Mouse (Mus musculus) intestine, embryonic 16.5 days (tissue): ENCODE data around the gene Kptn. TPM values are rescaled to one million over a fixed set of nuclear protein-coding genes. Genes with fewer than 3 reads are reported as not detected.

Experiments
- ATAC-seq: fragments of 200-750 bp; cut with Nextera tagmentation; 2 replicates; pipeline ENCODE4 v1.8.0; 2017; ENCODE audit warnings: moderate TSS enrichment, moderate library complexity
- H3K27ac ChIP-seq: fragments of 300-500 bp; sonication (generic); 2 replicates; pipeline ENCODE4 v1.5.1; 2014; ENCODE audit warnings: mild to moderate bottlenecking, low read length
- H3K27me3 ChIP-seq: fragments of 300-500 bp; sonication (generic); replicated peaks from 2 replicates; pipeline ENCODE4 v1.6.1; 2014; ENCODE audit warnings: low read length, control low read depth, mixed read lengths; ENCODE audit not compliant: control insufficient read depth, insufficient read depth
- H3K36me3 ChIP-seq: fragments of 300-500 bp; sonication (generic); 2 replicates; pipeline ENCODE4 v1.6.1; 2014; ENCODE audit warnings: low read length, control low read depth; ENCODE audit not compliant: control insufficient read depth, insufficient read depth
- H3K4me1 ChIP-seq: fragments of 300-500 bp; sonication (generic); 2 replicates; pipeline ENCODE4 v1.6.1; 2014; ENCODE audit warnings: low read length, control low read depth, mixed read lengths; ENCODE audit not compliant: control insufficient read depth, insufficient read depth
- H3K4me2 ChIP-seq: fragments of 300-500 bp; sonication (generic); 2 replicates; pipeline ENCODE4 v1.6.1; 2014; ENCODE audit warnings: low read depth, low read length, control low read depth
- H3K4me3 ChIP-seq: fragments of 300-500 bp; sonication (generic); 2 replicates; pipeline ENCODE4 v1.5.1; 2014; ENCODE audit warnings: mild to moderate bottlenecking, low read length
- H3K9ac ChIP-seq: fragments of 300-500 bp; sonication (generic); 2 replicates; pipeline ENCODE4 v1.6.1; 2014; ENCODE audit warnings: low read depth, low read length
- H3K9me3 ChIP-seq: fragments of 300-500 bp; sonication (generic); 2 replicates; pipeline ENCODE4 v1.6.1; 2016; ENCODE audit warnings: low read length, control low read depth; ENCODE audit not compliant: control insufficient read depth
- WGBS: fragments of 180-500 bp; shearing (Covaris S2); extraction: QIAGEN DNeasy Blood & Tissue Kit; methylation state at CpG from one replicate; pipeline ENCODE4 v1.1.7; 2014; 5-methylcytosine and 5-hydroxymethylcytosine counted together
- polyA plus RNA-seq: library from polyadenylated mRNA; unstranded; fragments of >200 nt; fragmentation: Nextera tagmentation; extraction: Ambion mirVana; gene quantifications from 2 replicates; pipeline ENCODE4 v1.2.1, GENCODE M21; 2015

Gene Kptn
- polyA plus RNA-seq = 24.3 and 27.1 TPM in 2 replicates

GRCm38 (mm10) chr7:16119569-16120261, at the start of gene Kptn:
Kptn (plus strand) TSS chr7:16119895.
- Histone ChIP-seq H3K9ac (peak within 1 kb of the TSS; percentile 78), H3K4me2 (peak within 1 kb of the TSS; percentile 48), H3K9me3 (no peaks in the 10 kb centered on the region), H3K27ac (peak within 1 kb of the TSS; percentile 83), H3K27me3 (no peaks in the 10 kb centered on the region), H3K4me1 (peaks cover 4% of the 10 kb centered on the region; the same call in 1 of the 2 replicates), H3K4me3 (peak within 1 kb of the TSS; percentile 68), H3K36me3 (peaks cover 18% of the 10 kb centered on the region)
- WGBS = under 1% methylated on average over 33 of the region's 33 CpGs
- peak; percentile 91 for ATAC-seq

GRCm38 (mm10) chr7:16070846-16071245, 48.8 kb upstream of the Kptn start:
- no peaks in the 10 kb centered on the region for H3K4me1 ChIP-seq
- ATAC-seq = no peak

DNA sequence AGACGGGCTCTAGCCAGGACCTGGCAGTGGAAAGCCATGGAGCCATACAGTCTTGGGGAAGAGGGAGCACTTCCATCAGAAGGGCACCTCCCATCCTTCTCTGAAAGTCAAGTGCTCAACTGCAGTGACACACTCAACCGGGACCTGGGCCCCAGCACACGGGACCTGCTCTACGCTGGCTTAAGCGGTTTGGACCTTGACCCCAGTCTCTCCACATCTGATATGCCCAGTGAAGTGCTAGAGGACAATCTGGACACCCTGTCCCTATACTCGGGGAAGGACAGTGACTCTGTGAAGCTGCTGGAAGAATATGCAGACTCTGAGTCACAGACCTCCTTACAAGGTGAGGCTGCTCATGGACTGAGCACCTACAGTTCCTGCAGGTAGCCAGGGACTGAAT, 47.8 kb upstream of the Kptn start:
- ATAC-seq = peak; percentile 96

More at GRCm38 (mm10) chr7:16070846-16071245, 48.8 kb upstream of the Kptn start:
- no peak overlapping the region for H3K4me2 ChIP-seq
- H3K27ac ChIP-seq = no peak overlapping the region
- no peaks in the 10 kb centered on the region for H3K9me3 ChIP-seq
- no peak overlapping the region for H3K4me3 ChIP-seq
- H3K27me3 ChIP-seq = no peaks in the 10 kb centered on the region
- H3K9ac ChIP-seq = no peak overlapping the region
- no peaks in the 10 kb centered on the region for H3K36me3 ChIP-seq

DNA sequence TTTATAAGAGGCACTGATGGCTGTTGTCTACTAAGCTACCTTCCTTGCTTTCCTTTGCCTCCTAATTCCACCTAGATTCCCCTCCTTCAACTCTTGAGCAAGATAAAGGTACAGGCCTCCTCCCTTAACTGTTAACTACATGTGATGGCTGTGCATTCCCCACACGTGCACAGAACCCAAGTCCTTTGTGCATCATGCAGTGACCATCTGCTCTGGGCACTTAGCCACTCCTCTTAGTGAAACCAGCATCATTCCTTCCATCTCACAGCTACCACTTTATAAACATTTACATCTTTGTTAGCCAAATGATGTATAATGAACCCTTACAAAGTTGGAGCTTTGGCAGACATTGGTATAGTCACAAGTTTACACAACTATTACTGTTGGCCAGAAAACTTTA, 39.7 kb upstream of the Kptn start:
- Histone ChIP-seq H3K9me3 (no peaks in the 10 kb centered on the region), H3K27ac (no peak overlapping the region), H3K36me3 (no peaks in the 10 kb centered on the region), H3K9ac (no peak overlapping the region), H3K4me3 (no peak overlapping the region), H3K27me3 (no peaks in the 10 kb centered on the region; the same call in 1 of the 2 replicates), H3K4me2 (no peak overlapping the region), H3K4me1 (no peaks in the 10 kb centered on the region)
- no peak for ATAC-seq
- 50% methylated on average over 1 of the region's 1 CpGs for WGBS

More for the DNA sequence above, 47.8 kb upstream of the Kptn start:
- Histone ChIP-seq H3K27ac (0 out of 2 replicates have a peak overlapping the region, but pooled peaks have one; percentile 12), H3K9ac (no peak overlapping the region), H3K4me1 (no peaks in the 10 kb centered on the region), H3K4me2 (no peak overlapping the region), H3K36me3 (no peaks in the 10 kb centered on the region), H3K4me3 (no peak overlapping the region), H3K27me3 (no peaks in the 10 kb centered on the region), H3K9me3 (no peaks in the 10 kb centered on the region)
- 74% methylated on average over 6 of the region's 6 CpGs for WGBS

GRCm38 (mm10) chr7:16080581-16080980, 39.1 kb upstream of the Kptn start:
- no peak overlapping the region for H3K4me2 ChIP-seq
- H3K27me3 ChIP-seq = no peaks in the 10 kb centered on the region; the same call in 1 of the 2 replicates
- H3K9ac ChIP-seq = no peak overlapping the region
- no peak overlapping the region for H3K27ac ChIP-seq
- H3K9me3 ChIP-seq = no peaks in the 10 kb centered on the region
- 70% methylated on average over 4 of the region's 4 CpGs for WGBS
- no peak overlapping the region for H3K4me3 ChIP-seq
- no peaks in the 10 kb centered on the region for H3K4me1 ChIP-seq
- ATAC-seq = no peak
- no peaks in the 10 kb centered on the region for H3K36me3 ChIP-seq

DNA sequence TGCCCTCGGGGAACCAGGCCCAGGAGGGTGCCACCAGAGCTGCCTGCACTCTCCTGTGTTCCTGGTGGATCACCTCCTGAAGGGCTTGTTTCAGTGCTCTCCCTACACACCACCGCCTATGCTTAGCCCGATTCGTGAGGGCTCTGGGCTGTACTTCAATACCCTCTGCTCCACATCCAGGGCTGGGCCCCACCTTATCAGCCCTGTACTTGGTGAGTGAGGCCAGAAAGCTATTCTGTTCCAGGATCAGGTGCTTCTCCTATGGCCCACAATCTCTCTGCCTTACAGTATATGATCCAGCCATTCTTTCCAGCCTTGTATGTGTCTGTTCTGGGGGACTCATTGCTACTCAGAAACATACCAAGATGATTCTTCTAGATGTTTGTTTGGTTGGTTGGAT, 36.3 kb upstream of the Kptn start:
- peak; percentile 91 for ATAC-seq
- Histone ChIP-seq H3K4me2 (no peak overlapping the region), H3K27me3 (no peaks in the 10 kb centered on the region; the same call in 1 of the 2 replicates), H3K9ac (no peak overlapping the region), H3K4me1 (no peaks in the 10 kb centered on the region), H3K36me3 (no peaks in the 10 kb centered on the region), H3K27ac (no peak overlapping the region), H3K9me3 (no peaks in the 10 kb centered on the region), H3K4me3 (no peak overlapping the region)
- 61% methylated on average over 4 of the region's 4 CpGs for WGBS

DNA sequence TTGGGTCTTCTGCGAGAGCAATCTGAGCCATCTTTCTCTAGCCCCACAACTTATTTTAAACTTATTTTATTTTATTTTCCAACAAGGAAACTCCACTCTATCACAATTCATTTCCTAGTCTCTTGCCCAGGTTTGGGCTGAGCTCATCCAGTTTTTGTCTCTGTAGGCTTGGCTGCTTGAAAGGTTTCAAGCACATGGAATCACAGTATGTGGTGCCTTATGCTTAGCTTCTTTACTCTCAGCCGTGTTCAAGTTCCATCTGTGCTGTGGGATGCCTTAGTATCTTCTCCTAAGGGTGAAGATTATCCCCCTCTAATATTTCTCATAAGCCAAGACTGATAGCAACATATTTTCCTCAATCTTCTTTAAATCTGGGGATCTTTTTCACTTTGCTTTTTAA, 32.1 kb upstream of the Kptn start:
- no peaks in the 10 kb centered on the region for H3K36me3 ChIP-seq
- H3K27me3 ChIP-seq = no peaks in the 10 kb centered on the region
- no peaks in the 10 kb centered on the region for H3K9me3 ChIP-seq
- no peaks in the 10 kb centered on the region for H3K4me1 ChIP-seq
- ATAC-seq = no peak
- 89% methylated on average over 2 of the region's 2 CpGs for WGBS
- H3K4me2 ChIP-seq = no peak overlapping the region
- H3K27ac ChIP-seq = no peak overlapping the region
- H3K4me3 ChIP-seq = no peak overlapping the region
- H3K9ac ChIP-seq = no peak overlapping the region

DNA sequence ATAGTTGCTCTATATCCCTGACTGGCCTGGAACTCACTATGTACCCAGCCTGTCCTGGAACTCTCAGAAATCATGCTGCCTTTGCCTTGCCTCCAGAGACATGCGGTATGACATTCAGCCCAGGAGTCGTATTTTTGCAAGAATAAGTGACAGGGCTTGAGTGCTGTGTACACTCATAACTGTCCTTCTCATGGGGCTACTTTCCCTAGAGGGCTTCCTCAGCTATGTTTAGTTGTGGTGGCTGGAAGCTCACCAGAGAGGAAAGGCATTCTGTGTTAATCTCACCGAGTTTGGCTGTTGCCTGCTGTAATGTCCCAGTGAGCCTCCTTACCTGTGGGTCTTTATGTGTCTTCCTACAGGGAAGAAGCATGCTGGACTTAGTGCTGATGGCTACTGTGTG, 25.1 kb upstream of the Kptn start:
- Histone ChIP-seq H3K36me3 (no peaks in the 10 kb centered on the region), H3K27me3 (no peaks in the 10 kb centered on the region), H3K9me3 (no peaks in the 10 kb centered on the region), H3K9ac (no peak overlapping the region), H3K4me3 (no peak overlapping the region), H3K27ac (no peak overlapping the region), H3K4me1 (peaks cover 9% of the 10 kb centered on the region), H3K4me2 (no peak overlapping the region)
- 61% methylated on average over 3 of the region's 3 CpGs for WGBS
- ATAC-seq = no peak

GRCm38 (mm10) chr7:16098021-16099017, 21.4 kb upstream of the Kptn start, which contains the start of gene Napa:
Napa (plus strand) TSS chr7:16098458.
- H3K4me2 ChIP-seq = peak within 1 kb of the TSS; percentile 93
- peak within 1 kb of the TSS; percentile 92 for H3K27ac ChIP-seq
- H3K4me1 ChIP-seq = peaks cover 24% of the 10 kb centered on the region
- peak; percentile 99 for ATAC-seq
- peak within 1 kb of the TSS; percentile 97 for H3K4me3 ChIP-seq
- H3K27me3 ChIP-seq = no peaks in the 10 kb centered on the region
- H3K9ac ChIP-seq = peak within 1 kb of the TSS; percentile 99
- H3K36me3 ChIP-seq = peaks cover 3% of the 10 kb centered on the region; the same call in 1 of the 2 replicates
- WGBS = under 1% methylated on average over 67 of the region's 68 CpGs
- H3K9me3 ChIP-seq = no peaks in the 10 kb centered on the region
